Mouse (Mus musculus) forebrain, embryonic 16.5 days (tissue): ENCODE data around the gene Ak8. TPM values are rescaled to one million over a fixed set of nuclear protein-coding genes. Genes with fewer than 3 reads are reported as not detected.

Source experiments
- ATAC-seq: fragments of 200-750 bp; cut with Nextera tagmentation; 2 replicates; pipeline ENCODE4 v1.8.0; 2017; ENCODE audit warnings: mild to moderate bottlenecking, moderate library complexity
- H3K27ac ChIP-seq: fragments of 300-500 bp; sonication (generic); 2 replicates; pipeline ENCODE4 v1.5.1; 2014; ENCODE audit warnings: low read length, control low read depth
- H3K27me3 ChIP-seq: fragments of 300-500 bp; sonication (generic); replicated peaks from 2 replicates; pipeline ENCODE4 v1.6.1; 2014; ENCODE audit warnings: low read length; ENCODE audit not compliant: control insufficient read depth, insufficient read depth
- H3K36me3 ChIP-seq: fragments of 300-500 bp; sonication (generic); 2 replicates; pipeline ENCODE4 v1.6.1; 2014; ENCODE audit not compliant: control insufficient read depth, insufficient read depth
- H3K4me1 ChIP-seq: fragments of 300-500 bp; sonication (generic); replicated peaks from 2 replicates; pipeline ENCODE4 v1.6.1; 2014; ENCODE audit warnings: low read length; ENCODE audit not compliant: control insufficient read depth, insufficient read depth
- H3K4me2 ChIP-seq: fragments of 300-500 bp; sonication (generic); 2 replicates; pipeline ENCODE4 v1.6.1; 2014; ENCODE audit warnings: mild to moderate bottlenecking, low read length, control low read depth
- H3K4me3 ChIP-seq: fragments of 300-500 bp; sonication (generic); replicated peaks from 2 replicates; pipeline ENCODE4 v1.5.1; 2014; ENCODE audit warnings: mild to moderate bottlenecking, low read length, control low read depth
- H3K9ac ChIP-seq: fragments of 300-500 bp; sonication (generic); replicated peaks from 2 replicates; pipeline ENCODE4 v1.6.1; 2014; ENCODE audit warnings: low read depth, low read length, control low read depth
- H3K9me3 ChIP-seq: fragments of 300-500 bp; sonication (generic); 2 replicates; pipeline ENCODE4 v1.6.1; 2016; ENCODE audit warnings: low read length; ENCODE audit not compliant: control insufficient read depth
- WGBS: fragments of 180-500 bp; shearing (Covaris S2); extraction: QIAGEN DNeasy Blood & Tissue Kit; methylation state at CpG from one replicate; pipeline ENCODE4 v1.1.7; 2014; 5-methylcytosine and 5-hydroxymethylcytosine counted together
- polyA plus RNA-seq: library from polyadenylated mRNA; unstranded; fragments of >200 nt; fragmentation: Nextera tagmentation; extraction: Ambion mirVana; gene quantifications from 2 replicates; pipeline ENCODE4 v1.2.1, GENCODE M21; 2015

Gene Ak8
- polyA plus RNA-seq, 1 experiment from 2014 or later, result 1.0 TPM

GRCm38 (mm10) chr2:28680710-28681109 is 19.3 kb upstream of the Ak8 start:
- peaks cover 46% of the 10 kb centered on the region for H3K36me3 ChIP-seq
- H3K27me3 ChIP-seq, result no peaks in the 10 kb centered on the region
- no peak overlapping the region for H3K4me3 ChIP-seq
- H3K27ac ChIP-seq, result no peak overlapping the region
- 20% methylated on average over 4 of the region's 4 CpGs for WGBS
- no peaks in the 10 kb centered on the region for H3K9me3 ChIP-seq
- ATAC-seq, result no peak
- H3K4me2 ChIP-seq, result no peak overlapping the region
- H3K4me1 ChIP-seq, result 0 out of 2 replicates have a peak, but pooled peaks cover 2% of the 10 kb centered on the region
- no peak overlapping the region for H3K9ac ChIP-seq

DNA sequence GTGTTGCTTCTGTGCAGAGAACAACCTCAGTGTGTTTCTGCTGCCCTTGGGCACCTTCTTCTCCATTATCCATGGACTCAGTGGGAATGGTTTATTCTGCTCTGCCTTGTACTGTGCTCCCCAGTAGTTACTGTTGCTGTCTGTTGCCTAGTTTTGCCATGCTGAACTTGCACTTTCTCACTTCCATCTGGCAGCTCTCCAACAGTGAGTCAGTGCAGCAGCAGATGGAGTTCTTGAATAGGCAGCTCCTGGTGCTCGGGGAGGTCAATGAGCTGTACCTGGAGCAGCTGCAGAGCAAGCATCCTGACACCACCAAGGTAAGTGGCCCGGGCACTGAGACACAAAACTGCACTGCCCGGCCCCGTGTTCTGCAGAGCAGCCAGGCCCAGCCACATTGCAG is 18.2 kb upstream of the Ak8 start:
- no peak overlapping the region for H3K9ac ChIP-seq
- H3K27me3 ChIP-seq, result no peaks in the 10 kb centered on the region
- H3K4me2 ChIP-seq, result no peak overlapping the region
- no peaks in the 10 kb centered on the region for H3K9me3 ChIP-seq
- peaks cover 42% of the 10 kb centered on the region for H3K36me3 ChIP-seq
- no peak for ATAC-seq
- 0 out of 2 replicates have a peak, but pooled peaks cover 2% of the 10 kb centered on the region for H3K4me1 ChIP-seq
- 61% methylated on average over 4 of the region's 4 CpGs for WGBS
- H3K4me3 ChIP-seq, result no peak overlapping the region
- H3K27ac ChIP-seq, result no peak overlapping the region

- 0 out of 2 replicates have a peak, but pooled peaks cover 2% of the 10 kb centered on the region for H3K4me1 ChIP-seq
- 92% methylated on average over 7 of the region's 7 CpGs for WGBS
- H3K4me3 ChIP-seq, result no peak overlapping the region
- H3K9ac ChIP-seq, result no peak overlapping the region
- ATAC-seq, result no peak
- no peaks in the 10 kb centered on the region for H3K27me3 ChIP-seq
- H3K9me3 ChIP-seq, result no peaks in the 10 kb centered on the region
- no peak overlapping the region for H3K4me2 ChIP-seq
- no peak overlapping the region for H3K27ac ChIP-seq
- H3K36me3 ChIP-seq, result peaks cover 32% of the 10 kb centered on the region
Observed at GRCm38 (mm10) chr2:28685895-28686294, 14.1 kb upstream of the Ak8 start.

DNA sequence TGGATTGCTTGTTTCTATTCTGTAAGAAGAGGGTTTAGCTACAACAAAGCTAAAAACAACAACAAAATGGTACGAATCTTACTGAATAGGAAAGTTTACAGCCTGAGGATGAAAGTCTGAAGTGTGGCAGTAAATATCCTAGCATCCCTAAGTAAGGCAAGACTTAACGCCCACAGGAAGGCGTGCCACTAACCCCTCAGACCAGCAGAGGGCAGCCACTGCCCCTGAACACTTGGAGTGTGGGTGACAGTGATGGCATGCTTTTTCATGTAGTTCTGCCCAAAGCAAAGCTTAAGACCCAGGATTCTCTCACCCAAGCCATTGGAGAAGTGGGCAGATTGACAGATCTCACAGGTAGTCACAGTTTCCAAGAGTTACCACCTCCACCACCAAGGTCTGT is 11.5 kb upstream of the Ak8 start:
- Histone ChIP-seq H3K9me3 (no peaks in the 10 kb centered on the region), H3K27me3 (no peaks in the 10 kb centered on the region), H3K4me3 (no peak overlapping the region), H3K9ac (no peak overlapping the region), H3K36me3 (peaks cover 26% of the 10 kb centered on the region), H3K27ac (no peak overlapping the region), H3K4me1 (no peaks in the 10 kb centered on the region), H3K4me2 (no peak overlapping the region)
- no peak for ATAC-seq
- WGBS, result 36% methylated on average over 3 of the region's 3 CpGs

GRCm38 (mm10) chr2:28692692-28693091 is 7.3 kb upstream of the Ak8 start:
- H3K27me3 ChIP-seq, result no peaks in the 10 kb centered on the region
- H3K9me3 ChIP-seq, result no peaks in the 10 kb centered on the region
- no peak overlapping the region for H3K4me2 ChIP-seq
- no peak overlapping the region for H3K9ac ChIP-seq
- no peak overlapping the region for H3K4me3 ChIP-seq
- no peak for ATAC-seq
- WGBS, result 73% methylated on average over 9 of the region's 9 CpGs
- H3K27ac ChIP-seq, result no peak overlapping the region
- H3K36me3 ChIP-seq, result peaks cover 7% of the 10 kb centered on the region; the same call in 1 of the 2 replicates
- H3K4me1 ChIP-seq, result no peaks in the 10 kb centered on the region

DNA sequence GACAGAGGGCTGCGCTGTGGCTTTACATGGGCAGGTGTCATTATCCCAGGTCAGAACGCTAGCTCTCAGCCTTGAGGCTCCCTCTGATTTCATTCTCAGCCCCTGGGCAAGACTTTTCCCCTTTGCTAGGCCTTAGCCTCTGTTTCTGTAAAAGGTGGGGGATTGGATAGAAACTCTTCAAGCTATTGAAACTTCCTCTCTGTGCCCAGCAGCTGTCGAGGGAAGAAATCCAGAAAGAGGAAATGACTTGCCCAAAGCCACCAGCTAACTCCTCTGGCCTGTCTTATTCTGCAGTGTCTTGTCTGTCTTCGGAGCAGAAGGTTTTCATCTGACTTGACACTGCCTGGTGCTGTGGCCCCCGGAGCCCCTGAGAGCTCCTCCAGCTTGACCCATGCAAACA is 1.4 kb upstream of the Ak8 start:
- 53% methylated on average over 5 of the region's 5 CpGs for WGBS
- no peaks in the 10 kb centered on the region for H3K9me3 ChIP-seq
- H3K4me3 ChIP-seq, result no peak overlapping the region
- no peak for ATAC-seq
- no peaks in the 10 kb centered on the region for H3K36me3 ChIP-seq
- peaks cover 8% of the 10 kb centered on the region for H3K4me1 ChIP-seq
- H3K9ac ChIP-seq, result no peak overlapping the region
- H3K27ac ChIP-seq, result no peak overlapping the region
- H3K4me2 ChIP-seq, result no peak overlapping the region
- H3K27me3 ChIP-seq, result 0 out of 2 replicates have a peak, but pooled peaks cover 3% of the 10 kb centered on the region

DNA sequence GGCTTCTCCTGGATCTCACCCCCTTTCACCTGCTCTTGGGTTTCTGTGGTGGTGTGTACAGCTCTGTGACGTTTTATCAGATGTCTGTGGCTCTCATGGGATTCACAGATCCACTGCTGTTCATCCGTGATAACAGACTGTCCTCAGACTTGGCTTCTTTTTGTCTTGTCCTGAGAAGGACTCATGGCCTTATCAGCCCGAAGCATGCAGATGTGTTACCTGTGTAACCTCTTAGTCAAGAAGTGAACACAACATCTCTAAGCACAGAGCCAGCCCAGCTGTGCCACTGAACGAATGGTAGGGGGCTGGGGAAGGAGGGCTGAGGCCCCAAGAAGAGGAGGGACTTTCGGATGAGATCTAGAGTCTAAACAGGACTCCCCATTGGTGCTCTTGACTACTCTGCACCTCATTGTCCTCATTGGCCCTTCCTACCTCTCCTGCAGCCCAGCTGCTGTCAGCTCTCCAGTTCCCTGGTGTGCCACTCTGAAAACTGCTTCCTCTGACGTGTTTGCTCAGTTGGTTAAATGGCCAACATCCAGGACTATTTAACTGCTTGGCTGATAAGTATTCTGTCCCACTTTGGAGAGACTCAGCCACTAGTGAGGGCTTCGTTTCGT is 1.8 kb downstream of the Ak8 start:
- no peak overlapping the region for H3K9ac ChIP-seq
- H3K4me3 ChIP-seq, result no peak overlapping the region
- no peak overlapping the region for H3K27ac ChIP-seq
- WGBS, result 69% methylated on average over 8 of the region's 8 CpGs
- H3K4me2 ChIP-seq, result no peak overlapping the region
- no peak for ATAC-seq
- H3K36me3 ChIP-seq, result no peaks in the 10 kb centered on the region
- H3K27me3 ChIP-seq, result 0 out of 2 replicates have a peak, but pooled peaks cover 3% of the 10 kb centered on the region
- peaks cover 8% of the 10 kb centered on the region for H3K4me1 ChIP-seq
- no peaks in the 10 kb centered on the region for H3K9me3 ChIP-seq

DNA sequence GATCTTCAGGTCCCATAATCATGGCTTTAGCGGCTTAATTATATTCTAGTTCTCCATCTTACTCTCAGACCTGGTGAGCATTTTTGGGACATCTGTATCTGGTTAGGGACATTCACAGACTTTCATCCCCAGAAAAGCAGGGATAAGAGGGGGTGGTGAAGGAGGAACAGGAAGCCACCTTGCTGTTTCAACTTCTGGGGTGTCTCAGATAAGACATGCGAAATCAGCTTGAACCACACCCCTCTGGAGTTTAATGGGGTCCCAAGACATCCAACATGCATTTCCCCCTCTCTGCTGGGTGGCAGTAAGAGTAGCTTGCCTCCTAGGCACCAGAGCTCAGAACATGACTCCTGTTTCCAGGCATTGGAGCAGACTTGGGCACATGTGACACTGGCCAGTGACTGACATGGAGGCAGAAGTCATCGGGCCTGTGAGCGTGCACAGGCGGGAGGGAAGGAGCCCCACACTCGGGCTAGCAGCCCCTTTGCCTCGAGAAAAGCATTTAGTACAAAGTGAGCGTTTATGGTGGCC is 6.2 kb downstream of the Ak8 start:
- no peak overlapping the region for H3K4me2 ChIP-seq

DNA sequence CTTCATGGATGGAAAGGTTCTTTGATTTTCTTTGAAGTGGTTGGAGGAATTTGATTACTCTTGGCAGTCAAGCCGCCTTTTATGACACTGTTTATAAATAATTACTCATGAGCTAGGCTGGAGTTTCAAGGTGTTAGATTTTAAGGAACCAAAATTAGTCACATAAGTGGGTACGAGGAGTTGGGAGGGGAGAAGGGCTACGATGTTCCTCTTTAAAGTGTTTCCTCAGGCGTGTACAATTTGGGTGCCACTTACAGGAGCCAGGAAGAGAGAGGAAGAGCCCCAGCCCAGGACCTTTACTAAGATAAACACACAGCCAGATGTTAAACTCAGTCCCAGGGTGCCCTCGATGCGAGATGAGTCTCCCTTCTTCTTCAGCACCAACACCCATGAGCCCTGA is 6.8 kb downstream of the Ak8 start:
- no peaks in the 10 kb centered on the region for H3K4me1 ChIP-seq
- H3K4me2 ChIP-seq, result no peak overlapping the region
- H3K9ac ChIP-seq, result no peak overlapping the region
- H3K4me3 ChIP-seq, result no peak overlapping the region
- no peak overlapping the region for H3K27ac ChIP-seq
- no peaks in the 10 kb centered on the region for H3K9me3 ChIP-seq
- 64% methylated on average over 6 of the region's 6 CpGs for WGBS
- H3K36me3 ChIP-seq, result no peaks in the 10 kb centered on the region
- no peaks in the 10 kb centered on the region for H3K27me3 ChIP-seq
- no peak for ATAC-seq

More for the DNA sequence above, 6.2 kb downstream of the Ak8 start:
- Histone ChIP-seq H3K9me3 (no peaks in the 10 kb centered on the region), H3K4me3 (no peak overlapping the region), H3K27ac (no peak overlapping the region), H3K9ac (no peak overlapping the region), H3K4me1 (no peaks in the 10 kb centered on the region), H3K27me3 (0 out of 2 replicates have a peak, but pooled peaks cover 2% of the 10 kb centered on the region), H3K36me3 (no peaks in the 10 kb centered on the region)
- WGBS, result 72% methylated on average over 8 of the region's 8 CpGs
- ATAC-seq, result no peak
